ENCODE assay signal across 28 mouse cellular contexts in the genomic region with DNA sequence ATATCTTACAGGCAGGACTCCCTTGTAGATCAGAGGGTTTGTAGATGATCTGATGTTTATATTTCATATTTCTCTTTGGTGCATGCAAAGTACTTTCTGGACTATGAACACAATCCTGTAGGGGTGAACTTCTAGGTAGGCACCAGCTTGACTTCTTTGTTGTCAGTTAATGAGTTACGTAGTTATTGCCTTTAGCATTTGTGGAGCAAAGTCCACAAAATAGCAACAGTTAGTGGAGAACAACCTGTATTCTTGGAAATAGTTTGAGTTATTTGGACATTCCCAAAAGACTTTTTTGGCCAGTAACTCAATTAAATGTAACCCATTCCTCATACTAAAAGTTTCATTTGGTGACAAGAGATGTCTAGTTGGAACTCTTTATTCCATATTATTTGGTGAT.
"Had no signal": no experiment of that assay in that cellular context is flagged by ENCODE, and none has a peak within 500 bp of the region (broad histone marks: within the 10 kb centered on the region; RNA-seq: fewer than 3 reads in every experiment).

No protein-coding gene starts in this region.

- H3K36me3 ChIP-seq: embryonic facial prominence, embryonic 10.5 days; embryonic facial prominence, embryonic 12.5 days; embryonic facial prominence, embryonic 13.5 days; embryonic facial prominence, embryonic 15.5 days; forebrain, embryonic 10.5 days; forebrain, embryonic 12.5 days; forebrain, embryonic 15.5 days had no signal

- H3K9me3 ChIP-seq: embryonic facial prominence, embryonic 10.5 days; embryonic facial prominence, embryonic 12.5 days; embryonic facial prominence, embryonic 13.5 days; embryonic facial prominence, embryonic 15.5 days; forebrain, embryonic 10.5 days; forebrain, embryonic 12.5 days; forebrain, embryonic 13.5 days; forebrain, embryonic 15.5 days had no signal

- DNase-seq: cerebellum, adult 2 months; cerebellum, adult 8-10 months; cerebellum, adult 9-10 months; cerebellum, adult 9-11 months; cerebellum, postnatal 10 days; cerebellum, postnatal 14 days; cerebellum, postnatal 25 days; cerebellum, postnatal 36 days; embryo, embryonic 11 days; forebrain, postnatal 0 days; gastrocnemius, adult 2 months; gastrocnemius, postnatal 10 days; gastrocnemius, postnatal 14 days; gastrocnemius, postnatal 25 days; gastrocnemius, postnatal 36 days; heart, adult 11 months; heart, adult 18-20 months had no signal

- H3K9ac ChIP-seq: embryonic facial prominence, embryonic 12.5 days; embryonic facial prominence, embryonic 13.5 days; embryonic facial prominence, embryonic 15.5 days; forebrain, embryonic 12.5 days; forebrain, embryonic 13.5 days; forebrain, embryonic 15.5 days; forebrain, postnatal 0 days had no signal

- H3K4me2 ChIP-seq: embryonic facial prominence, embryonic 12.5 days; embryonic facial prominence, embryonic 13.5 days; embryonic facial prominence, embryonic 15.5 days; forebrain, embryonic 12.5 days; forebrain, embryonic 13.5 days; forebrain, embryonic 15.5 days had no signal

- H3K27ac ChIP-seq: embryonic facial prominence, embryonic 10.5 days; embryonic facial prominence, embryonic 12.5 days; embryonic facial prominence, embryonic 13.5 days; embryonic facial prominence, embryonic 15.5 days; forebrain, embryonic 10.5 days; forebrain, embryonic 12.5 days; forebrain, embryonic 13.5 days; forebrain, embryonic 15.5 days; gastrocnemius, adult 2 months had no signal

- H3K27me3 ChIP-seq: embryonic facial prominence, embryonic 12.5 days; embryonic facial prominence, embryonic 13.5 days; embryonic facial prominence, embryonic 15.5 days; forebrain, embryonic 12.5 days; forebrain, embryonic 13.5 days; forebrain, embryonic 15.5 days had no signal

- H3K4me3 ChIP-seq: embryonic facial prominence, embryonic 10.5 days; embryonic facial prominence, embryonic 12.5 days; embryonic facial prominence, embryonic 13.5 days; embryonic facial prominence, embryonic 15.5 days; erythroblast, embryonic 14.5 days; forebrain, embryonic 10.5 days; forebrain, embryonic 12.5 days; forebrain, embryonic 13.5 days; forebrain, embryonic 15.5 days; gastrocnemius, adult 2 months had no signal

- H3K4me1 ChIP-seq: embryonic facial prominence, embryonic 10.5 days; embryonic facial prominence, embryonic 12.5 days; embryonic facial prominence, embryonic 13.5 days; embryonic facial prominence, embryonic 15.5 days; forebrain, embryonic 10.5 days; forebrain, embryonic 12.5 days; forebrain, embryonic 13.5 days; forebrain, embryonic 15.5 days had no signal

- ATAC-seq: forebrain, embryonic 13.5 days; forebrain, embryonic 14.5 days; forebrain, embryonic 15.5 days; forebrain, embryonic 16.5 days; forebrain, postnatal 0 days had no signal
